Mouse (Mus musculus) MEL (cell line): ENCODE measurements around the gene Usp25. TPM values are rescaled to one million over a fixed set of nuclear protein-coding genes. Genes with fewer than 3 reads are reported as not detected.

ENCODE experiments used
- DNase-seq: peaks from one replicate; pipeline ENCODE4 v3.0.0; 2011; ENCODE audit warnings: low read depth, low spot score
- H3K27ac ChIP-seq: 2 replicates; pipeline ENCODE4 v1.5.1; 2012; ENCODE audit warnings: low read depth, mild to moderate bottlenecking, control low read depth, low read length, moderate library complexity; ENCODE audit not compliant: control insufficient read depth
- H3K27me3 ChIP-seq, 2 experiments: fragments of 150-350 bp in 1 of 2; sonication (generic) in 1 of 2; 2 replicates each; pipeline ENCODE4 v1.6.1; 2012; ENCODE audit warnings: low read length in 2 of 2, mild to moderate bottlenecking in 2 of 2, improper control_type of control experiment in 1 of 2, moderate library complexity in 1 of 2; ENCODE audit not compliant: insufficient read depth in 2 of 2, control insufficient read depth in 1 of 2
- H3K36me3 ChIP-seq, 2 experiments: 2 replicates each; pipeline ENCODE4 v1.6.1; 2012 to 2014; ENCODE audit warnings: low read length in 2 of 2, improper control_type of control experiment in 1 of 2, inconsistent platforms in 1 of 2, mild to moderate bottlenecking in 1 of 2; ENCODE audit not compliant: insufficient read depth in 2 of 2, control insufficient read depth in 1 of 2
- H3K4me1 ChIP-seq, 2 experiments: fragments of 150-350 bp in 1 of 2; sonication (generic) in 1 of 2; 2 replicates each; pipeline ENCODE4 v1.6.1; 2012; ENCODE audit warnings: low read length in 2 of 2, improper control_type of control experiment in 1 of 2, mild to moderate bottlenecking in 1 of 2; ENCODE audit not compliant: insufficient read depth in 2 of 2, control insufficient read depth in 1 of 2
- H3K4me3 ChIP-seq, 2 experiments: fragments of 150-350 bp in 1 of 2; sonication (generic) in 1 of 2; 2 replicates each; pipeline ENCODE4 v1.5.1; 2012; ENCODE audit warnings: low read depth in 2 of 2, low read length in 2 of 2, mild to moderate bottlenecking in 2 of 2, moderate library complexity in 2 of 2, control low read depth in 1 of 2, improper control_type of control experiment in 1 of 2; ENCODE audit not compliant: control insufficient read depth in 1 of 2, insufficient read depth in 1 of 2
- H3K79me2 ChIP-seq: 2 replicates; pipeline ENCODE4 v1.6.1; 2012; ENCODE audit warnings: mild to moderate bottlenecking, low read length, moderate library complexity; ENCODE audit not compliant: control insufficient read depth, poor library complexity, insufficient read depth
- H3K9ac ChIP-seq: 2 replicates; pipeline ENCODE4 v1.6.1; 2012; ENCODE audit warnings: low read depth, mild to moderate bottlenecking, control low read depth, low read length, moderate library complexity; ENCODE audit not compliant: control insufficient read depth, poor library complexity, severe bottlenecking
- H3K9me3 ChIP-seq: fragments of 150-350 bp; sonication (generic); replicated peaks from 2 replicates; pipeline ENCODE4 v1.6.1; 2012; ENCODE audit warnings: mild to moderate bottlenecking, low read length, improper control_type of control experiment, moderate library complexity; ENCODE audit not compliant: insufficient read depth
- CHD1 ChIP-seq: IDR thresholded peaks from 2 replicates; pipeline ENCODE4 v1.6.1; 2012; ENCODE audit warnings: low read depth, mild to moderate bottlenecking, inconsistent platforms, low read length, improper control_type of control experiment
- E2F4 ChIP-seq: IDR thresholded peaks from 2 replicates; pipeline ENCODE4 v1.6.1; 2011; ENCODE audit warnings: low read depth, low read length, improper control_type of control experiment, borderline replicate concordance
- ELF1 ChIP-seq: IDR thresholded peaks from 2 replicates; pipeline ENCODE4 v1.6.1; 2014; ENCODE audit warnings: low read depth, mild to moderate bottlenecking, inconsistent platforms, low read length, improper control_type of control experiment, moderate library complexity
- EP300 ChIP-seq, 2 experiments: IDR thresholded peaks; 2 replicates each; pipeline ENCODE4 v1.6.1; 2011; ENCODE audit warnings: improper control_type of control experiment in 2 of 2, low read length in 2 of 2, low read depth in 1 of 2, mild to moderate bottlenecking in 1 of 2
- GABPA ChIP-seq: IDR thresholded peaks from 2 replicates; pipeline ENCODE4 v1.6.1; 2012; ENCODE audit warnings: low read depth, mild to moderate bottlenecking, inconsistent platforms, low read length, improper control_type of control experiment, moderate library complexity
- HCFC1 ChIP-seq: IDR thresholded peaks from 2 replicates; pipeline ENCODE4 v1.6.1; 2012; ENCODE audit warnings: low read depth, mild to moderate bottlenecking, inconsistent platforms, low read length, improper control_type of control experiment, moderate library complexity
- MAFK ChIP-seq: IDR thresholded peaks from 2 replicates; pipeline ENCODE4 v1.6.1; 2011; ENCODE audit warnings: low read depth, mild to moderate bottlenecking, low read length, improper control_type of control experiment, borderline replicate concordance
- MAZ ChIP-seq: IDR thresholded peaks from 2 replicates; pipeline ENCODE4 v1.6.1; 2012; ENCODE audit warnings: low read depth, mild to moderate bottlenecking, inconsistent platforms, low read length, improper control_type of control experiment
- MXI1 ChIP-seq: IDR thresholded peaks from 2 replicates; pipeline ENCODE4 v1.6.1; 2011; ENCODE audit warnings: mild to moderate bottlenecking, low read depth, low read length, improper control_type of control experiment
- NELFE ChIP-seq: IDR thresholded peaks from 2 replicates; pipeline ENCODE4 v1.6.1; 2011; ENCODE audit warnings: low read depth, low read length, improper control_type of control experiment
- NRF1 ChIP-seq: IDR thresholded peaks from 2 replicates; pipeline ENCODE4 v1.6.1; 2014; ENCODE audit warnings: low read depth, mild to moderate bottlenecking, inconsistent platforms, low read length, improper control_type of control experiment, moderate library complexity; ENCODE audit not compliant: poor library complexity, insufficient read depth, severe bottlenecking
- POLR2AphosphoS2 ChIP-seq: IDR thresholded peaks from 2 replicates; pipeline ENCODE4 v1.6.1; 2011; ENCODE audit warnings: low read length, improper control_type of control experiment
- RCOR1 ChIP-seq: IDR thresholded peaks from 2 replicates; pipeline ENCODE4 v1.6.1; 2012; ENCODE audit warnings: low read depth, mild to moderate bottlenecking, inconsistent platforms, low read length, improper control_type of control experiment
- TAL1 ChIP-seq: IDR thresholded peaks from 2 replicates; pipeline ENCODE4 v1.6.1; 2012; ENCODE audit warnings: mild to moderate bottlenecking, inconsistent platforms, low read length, moderate library complexity, mixed read lengths
- USF1 ChIP-seq: IDR thresholded peaks from 2 replicates; pipeline ENCODE4 v1.6.1; 2014; ENCODE audit warnings: low read depth, mild to moderate bottlenecking, inconsistent platforms, low read length, improper control_type of control experiment, moderate library complexity
- ZKSCAN1 ChIP-seq: IDR thresholded peaks from 2 replicates; pipeline ENCODE4 v1.6.1; 2012; ENCODE audit warnings: low read depth, mild to moderate bottlenecking, inconsistent platforms, low read length, improper control_type of control experiment, moderate library complexity
- ZNF384 ChIP-seq: IDR thresholded peaks from 2 replicates; pipeline ENCODE4 v1.6.1; 2012; ENCODE audit warnings: low read depth, mild to moderate bottlenecking, inconsistent platforms, low read length, improper control_type of control experiment
- polyA plus RNA-seq, 2 experiments: library from polyadenylated mRNA; stranded (reverse) in 1 of 2; unstranded in 1 of 2; fragments of >175 nt in 1 of 2; fragments of >200 nt in 1 of 2; gene quantifications; 2 replicates each; pipeline versions ENCODE4 v1.2.1 to v1.2.4; 2012; ENCODE audit warnings: low replicate concordance in 2 of 2, low read depth in 1 of 2; ENCODE audit not compliant: insufficient read length in 2 of 2, insufficient read depth in 1 of 2, missing spikeins in 1 of 2
- total RNA-seq: library from RNA; depleted of rRNA; stranded (reverse); fragments of 300-350 nt; gene quantifications from 2 replicates; pipeline ENCODE4 v1.2.3, GENCODE M21; 2012

Gene Usp25
- total and polyA plus RNA-seq, 3 experiments = 43.0 to 45.6 TPM; not detected in 1

- no peak for DNase-seq
- Histone ChIP-seq H3K4me3 (no peak overlapping the region), H3K79me2 (no peaks in the 10 kb centered on the region), H3K9me3 (no peaks in the 10 kb centered on the region), H3K36me3 (no peaks in the 10 kb centered on the region), H3K4me1 (no peaks in the 10 kb centered on the region), H3K27ac (no peak overlapping the region), H3K27me3 (peaks cover 0 to 3% of the 10 kb centered on the region in 2 experiments; a peak in 1 of 4 replicates), H3K9ac (no peak overlapping the region)
- TF ChIP-seq RCOR1 (no peak), NELFE (no peak), CHD1 (no peak), GABPA (no peak), ELF1 (no peak), MAFK (no peak), NRF1 (no peak), ZKSCAN1 (no peak), POLR2AphosphoS2 (no peak), USF1 (no peak), EP300 (IDR thresholded peaks at IDR 0.05; ENCODE audit: low read depth in 1 of 2, low read length in 2 of 2) (no peak), MAZ (no peak), ZNF384 (no peak)
Observed at GRCm38 (mm10) chr16:77133055-77133454, 119.5 kb downstream of the Usp25 start.

GRCm38 (mm10) chr16:77140651-77141050 lies 127.1 kb downstream of the Usp25 start:
- Histone ChIP-seq H3K4me3 (no peak overlapping the region), H3K9me3 (no peaks in the 10 kb centered on the region), H3K79me2 (no peaks in the 10 kb centered on the region), H3K9ac (no peak overlapping the region), H3K27ac (no peak overlapping the region), H3K36me3 (no peaks in the 10 kb centered on the region), H3K27me3 (peaks cover 0 to 1% of the 10 kb centered on the region in 2 experiments; a peak in 1 of 4 replicates), H3K4me1 (no peaks in the 10 kb centered on the region)
- no peak for DNase-seq
- TF ChIP-seq ELF1 (no peak), TAL1 (no peak), E2F4 (no peak), HCFC1 (no peak), MXI1 (no peak)
